Mouse (Mus musculus) erythroblast, embryonic 14.5 days (primary cell): ENCODE results near the gene Uroc1.

ENCODE experiments used
- GATA1 ChIP-seq: IDR thresholded peaks from 2 replicates; pipeline ENCODE4 v1.6.1; 2012; ENCODE audit warnings: low read length, inconsistent platforms, mixed read lengths
- TAL1 ChIP-seq: IDR thresholded peaks from 3 replicates; pipeline ENCODE4 v1.6.1; 2012; ENCODE audit warnings: low read length, inconsistent platforms, mixed read lengths

DNA sequence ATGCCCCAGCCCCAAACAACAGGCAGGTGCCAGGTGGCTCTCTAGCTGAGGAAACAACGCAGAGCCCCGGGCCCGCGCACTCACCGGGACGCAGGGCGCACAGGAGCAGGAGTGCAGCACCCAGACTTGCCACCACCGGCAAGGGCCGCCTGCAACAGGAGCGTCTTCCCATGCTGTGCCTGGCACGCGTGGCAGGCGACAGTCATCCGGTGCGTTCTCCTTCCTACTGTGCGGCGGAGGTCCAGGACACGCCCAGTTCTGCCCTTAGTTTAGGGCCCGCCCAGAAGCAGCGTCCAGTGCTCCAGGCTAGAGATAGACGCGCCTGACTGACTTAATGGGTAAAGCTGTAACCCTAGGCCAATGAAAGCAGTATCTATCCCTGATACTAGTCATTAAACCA, 8.1 kb upstream of the Uroc1 start, which contains the start of gene Chst13:
- TF ChIP-seq TAL1 (no peak), GATA1 (no peak)
